Mouse (Mus musculus) embryonic facial prominence, embryonic 10.5 days (tissue): ENCODE measurements around the gene Gas1. TPM values are rescaled to one million over a fixed set of nuclear protein-coding genes. Genes with fewer than 3 reads are reported as not detected.

Experiments used
- DNase-seq: peaks from one replicate; pipeline ENCODE4 v3.0.0-alpha.2; 2017; ENCODE audit warnings: low spot score
- H3K27ac ChIP-seq: fragments of 300-500 bp; sonication (generic); replicated peaks from 2 replicates; pipeline ENCODE4 v1.5.1; 2016; ENCODE audit warnings: mild to moderate bottlenecking
- H3K27me3 ChIP-seq: fragments of 300-500 bp; sonication (generic); replicated peaks from 2 replicates; pipeline ENCODE4 v1.6.1; 2016; ENCODE audit warnings: low read depth, mild to moderate bottlenecking; ENCODE audit not compliant: poor library complexity, severe bottlenecking
- H3K36me3 ChIP-seq: fragments of 300-500 bp; sonication (generic); replicated peaks from 2 replicates; pipeline ENCODE4 v1.6.1; 2016; ENCODE audit warnings: mild to moderate bottlenecking, moderate library complexity
- H3K4me1 ChIP-seq: fragments of 300-500 bp; sonication (generic); 2 replicates; pipeline ENCODE4 v1.6.1; 2016
- H3K4me3 ChIP-seq: fragments of 300-500 bp; sonication (generic); 2 replicates; pipeline ENCODE4 v1.5.1; 2016; ENCODE audit warnings: mild to moderate bottlenecking, moderate library complexity
- H3K9me3 ChIP-seq: fragments of 300-500 bp; sonication (generic); 2 replicates; pipeline ENCODE4 v1.6.1; 2016; ENCODE audit warnings: mild to moderate bottlenecking
- WGBS: fragments of 180-500 bp; shearing (Covaris S2); methylation state at CpG from one replicate; pipeline ENCODE4 v1.1.7; 2016; 5-methylcytosine and 5-hydroxymethylcytosine counted together
- polyA plus RNA-seq: library from polyadenylated mRNA; unstranded; fragments of >200 nt; fragmentation: Nextera tagmentation; extraction: Ambion mirVana; gene quantifications from 2 replicates; pipeline ENCODE4 v1.2.1, GENCODE M21; 2016

Gene Gas1
- polyA plus RNA-seq, 1 experiment from 2014 or later, result 77.9 TPM

DNA sequence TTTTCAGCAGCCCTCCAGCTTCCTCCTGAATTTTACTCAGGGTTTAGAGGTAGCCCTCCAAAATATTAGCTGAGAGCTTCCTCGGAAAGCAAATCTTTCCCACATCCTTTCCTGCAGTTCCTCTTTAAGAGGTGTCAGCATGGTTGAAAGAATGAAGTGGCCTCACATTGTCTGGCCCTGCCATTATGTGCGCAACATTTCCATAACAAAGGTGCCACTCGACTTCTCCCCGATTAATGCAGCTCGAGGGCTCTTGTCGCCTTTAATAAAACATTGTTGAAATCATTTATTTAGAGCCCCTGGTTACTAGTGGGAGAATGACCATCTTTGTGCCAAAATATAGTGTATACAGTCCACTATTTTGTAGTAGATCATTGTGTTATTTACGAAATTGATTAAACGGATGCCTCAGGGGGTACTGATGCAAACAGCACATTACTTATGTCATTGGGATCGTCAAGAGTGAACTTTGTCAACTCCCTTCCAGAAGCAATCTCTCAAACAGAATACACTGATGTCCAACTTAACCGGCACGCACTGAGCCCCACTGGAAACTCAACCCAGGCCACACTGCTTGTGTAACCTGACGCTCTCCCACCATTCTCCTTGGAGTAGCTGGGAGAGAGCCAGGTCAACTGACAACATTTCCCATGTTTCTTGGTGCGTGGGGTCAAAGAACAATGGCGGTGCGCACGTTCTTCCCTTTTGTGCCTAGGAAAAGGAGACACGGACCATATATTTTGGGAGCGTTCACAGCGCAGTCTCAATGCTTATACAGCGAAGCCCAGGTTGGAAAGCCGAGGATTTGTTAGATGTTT lies 6.1 kb downstream of the Gas1 start:
- H3K27ac ChIP-seq, result peak overlapping the region; percentile 5
- H3K36me3 ChIP-seq, result peaks cover 11% of the 10 kb centered on the region
- DNase-seq, result no peak
- WGBS, result 56% methylated on average over 21 of the region's 21 CpGs
- H3K9me3 ChIP-seq, result no peaks in the 10 kb centered on the region
- no peak overlapping the region for H3K4me3 ChIP-seq
- H3K4me1 ChIP-seq, result peaks cover 38% of the 10 kb centered on the region
- H3K27me3 ChIP-seq, result peaks cover 54% of the 10 kb centered on the region

DNA sequence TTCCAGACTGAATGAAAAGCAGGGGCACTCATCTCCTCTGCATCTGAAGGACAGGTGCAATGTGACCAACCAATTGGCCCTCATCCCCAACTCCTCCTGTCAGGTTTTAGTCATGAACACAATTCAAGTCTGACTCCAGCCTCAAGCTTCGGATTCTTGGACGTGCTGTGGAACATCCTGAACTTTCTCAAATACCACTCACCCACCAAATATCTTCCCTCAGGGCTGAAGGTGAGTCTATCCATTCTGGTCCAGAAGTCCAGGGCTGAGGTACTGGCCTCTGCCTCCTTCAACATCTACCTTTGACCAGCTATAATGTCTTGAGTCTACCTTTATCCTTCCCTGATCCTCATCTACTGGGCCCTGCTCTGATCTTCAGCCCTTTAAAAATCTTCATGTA lies 8.1 kb downstream of the Gas1 start:
- H3K4me3 ChIP-seq, result no peak overlapping the region
- H3K9me3 ChIP-seq, result no peaks in the 10 kb centered on the region
- DNase-seq, result no peak
- WGBS, result 93% methylated on average over 2 of the region's 2 CpGs
- peaks cover 34% of the 10 kb centered on the region for H3K4me1 ChIP-seq
- H3K27me3 ChIP-seq, result peaks cover 64% of the 10 kb centered on the region
- H3K36me3 ChIP-seq, result no peaks in the 10 kb centered on the region
- H3K27ac ChIP-seq, result no peak overlapping the region

DNA sequence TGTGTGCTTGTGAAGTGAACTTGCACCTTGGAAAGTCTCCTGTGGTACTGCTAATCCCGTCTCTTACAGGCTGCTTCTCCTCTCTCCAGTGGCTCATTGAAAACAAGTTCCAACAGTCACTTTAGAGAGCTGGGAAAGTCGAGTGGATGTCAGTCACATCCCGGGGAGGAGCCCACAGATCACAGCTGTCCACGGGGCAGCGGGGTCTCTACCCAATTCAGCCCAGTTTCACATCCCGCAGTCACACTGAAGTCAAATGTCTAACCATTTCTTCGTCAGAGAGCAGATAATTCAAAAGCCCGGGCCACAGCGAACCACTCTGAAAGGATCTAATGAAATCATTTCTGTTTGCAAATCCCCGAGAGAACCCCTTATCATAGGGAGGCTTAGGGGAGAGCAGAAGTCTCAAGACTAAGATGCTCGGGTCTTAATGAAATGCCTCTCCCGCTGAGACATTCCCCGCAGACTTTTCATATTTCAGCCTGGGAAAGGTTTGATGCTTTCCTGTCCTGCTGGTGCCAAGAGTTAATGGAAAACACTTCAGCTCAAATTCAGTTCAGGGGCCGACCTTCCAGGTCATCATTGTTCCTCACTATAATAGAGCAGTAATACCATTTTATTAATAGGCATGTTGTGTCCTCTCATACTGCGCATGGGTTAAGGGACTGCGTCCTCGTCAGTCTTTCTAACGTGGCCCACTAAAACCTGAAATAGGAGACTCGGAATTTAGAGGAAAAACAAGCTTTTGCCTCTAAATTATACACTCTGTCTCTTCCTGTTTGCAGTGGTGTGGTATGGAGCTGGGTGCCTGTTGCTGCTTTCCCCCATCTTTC lies 20.7 kb downstream of the Gas1 start:
- H3K27me3 ChIP-seq, result peaks cover 10% of the 10 kb centered on the region; the same call in 1 of the 2 replicates
- peak; percentile 23 for DNase-seq
- 0 out of 2 replicates have a peak, but pooled peaks cover 5% of the 10 kb centered on the region for H3K36me3 ChIP-seq
- peaks cover 16% of the 10 kb centered on the region for H3K9me3 ChIP-seq
- peaks cover 20% of the 10 kb centered on the region for H3K4me1 ChIP-seq
- H3K4me3 ChIP-seq, result peak overlapping the region; percentile 26
- peak overlapping the region; percentile 70 for H3K27ac ChIP-seq
- WGBS, result 25% methylated on average over 19 of the region's 19 CpGs

GRCm38 (mm10) chr13:60154170-60154569 lies 23.0 kb downstream of the Gas1 start:
- Histone ChIP-seq H3K9me3 (peaks cover 22% of the 10 kb centered on the region), H3K4me3 (no peak overlapping the region), H3K36me3 (0 out of 2 replicates have a peak, but pooled peaks cover 5% of the 10 kb centered on the region), H3K27ac (no peak overlapping the region), H3K4me1 (peaks cover 20% of the 10 kb centered on the region), H3K27me3 (peaks cover 21% of the 10 kb centered on the region)
- WGBS, result 90% methylated on average over 3 of the region's 3 CpGs
- DNase-seq, result no peak

- DNase-seq, result no peak
- Histone ChIP-seq H3K4me3 (no peak overlapping the region), H3K27ac (peak overlapping the region; percentile 92), H3K36me3 (0 out of 2 replicates have a peak, but pooled peaks cover 2% of the 10 kb centered on the region), H3K4me1 (peaks cover 47% of the 10 kb centered on the region), H3K27me3 (peaks cover 42% of the 10 kb centered on the region), H3K9me3 (peaks cover 15% of the 10 kb centered on the region)
- 70% methylated on average over 3 of the region's 3 CpGs for WGBS
Observed at GRCm38 (mm10) chr13:60148235-60148634, 28.9 kb downstream of the Gas1 start.

DNA sequence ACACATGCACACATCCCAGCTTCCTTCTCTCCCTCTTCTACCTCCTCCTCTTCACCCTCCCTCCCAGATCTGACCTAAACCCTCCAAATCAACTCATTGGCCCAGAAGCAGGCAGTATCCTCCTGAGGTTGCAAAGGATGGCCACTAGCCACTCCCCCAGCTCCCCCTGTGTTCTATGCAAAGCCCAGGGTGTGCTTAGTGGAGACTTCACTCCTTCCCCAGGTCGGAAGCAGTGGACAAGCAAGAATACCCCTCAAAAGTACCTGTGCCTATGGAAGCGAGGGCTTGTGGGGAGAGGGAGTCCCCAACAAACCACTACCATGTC lies 29.3 kb downstream of the Gas1 start:
- 35% methylated on average over 2 of the region's 2 CpGs for WGBS
- H3K9me3 ChIP-seq, result peaks cover 11% of the 10 kb centered on the region
- H3K4me1 ChIP-seq, result peaks cover 49% of the 10 kb centered on the region
- no peak for DNase-seq
- peak overlapping the region; percentile 52 for H3K4me3 ChIP-seq
- peaks cover 45% of the 10 kb centered on the region for H3K27me3 ChIP-seq
- peak overlapping the region; percentile 92 for H3K27ac ChIP-seq
- no peaks in the 10 kb centered on the region for H3K36me3 ChIP-seq

- peak overlapping the region; percentile 92 for H3K27ac ChIP-seq
- no peaks in the 10 kb centered on the region for H3K36me3 ChIP-seq
- 1% methylated on average over 21 of the region's 21 CpGs for WGBS
- peaks cover 11% of the 10 kb centered on the region for H3K9me3 ChIP-seq
- peaks cover 47% of the 10 kb centered on the region for H3K27me3 ChIP-seq
- H3K4me1 ChIP-seq, result peaks cover 55% of the 10 kb centered on the region
- DNase-seq, result peak; percentile 74
- H3K4me3 ChIP-seq, result peak overlapping the region; percentile 52
Observed at GRCm38 (mm10) chr13:60146994-60147856, 29.9 kb downstream of the Gas1 start.

DNA sequence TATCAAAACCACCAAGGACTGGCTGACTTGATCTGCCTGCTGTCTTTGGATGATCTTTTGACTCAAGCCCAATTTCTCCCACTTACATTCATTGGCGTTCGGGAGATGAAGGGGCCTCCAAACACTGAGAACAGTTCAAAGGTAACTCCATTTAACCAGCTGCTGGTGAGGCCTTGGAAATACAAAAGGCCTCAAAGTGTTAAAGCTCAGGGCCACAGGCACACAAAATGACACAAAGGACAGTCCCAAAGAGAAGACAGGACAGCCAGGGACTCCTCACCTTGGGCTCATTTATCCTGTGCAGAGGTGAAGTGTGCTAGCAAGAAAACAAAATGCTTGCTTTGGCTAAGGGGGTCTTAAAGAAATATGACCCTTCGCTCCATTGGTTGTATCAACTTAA lies 30.9 kb downstream of the Gas1 start:
- peaks cover 60% of the 10 kb centered on the region for H3K4me1 ChIP-seq

DNA sequence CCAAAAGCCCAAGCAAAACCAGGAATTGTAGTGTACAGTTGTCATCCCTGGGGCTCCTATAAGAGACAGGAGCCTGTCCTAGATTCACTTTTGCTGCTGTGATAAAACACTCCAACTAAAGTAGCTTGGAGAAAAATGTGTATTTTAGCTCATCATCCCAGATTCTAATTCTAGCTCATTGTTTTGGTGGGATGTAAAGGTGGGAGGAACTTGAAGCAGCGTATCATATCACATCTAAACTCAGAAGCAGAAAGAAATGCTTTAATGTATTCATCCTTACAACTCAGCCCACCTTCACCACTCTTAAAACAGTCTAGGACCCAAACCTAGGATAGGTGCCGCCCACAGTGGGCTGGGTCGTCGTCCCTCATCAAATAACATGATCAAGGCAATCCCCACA lies 40.2 kb downstream of the Gas1 start:
- Histone ChIP-seq H3K36me3 (no peaks in the 10 kb centered on the region), H3K9me3 (no peaks in the 10 kb centered on the region), H3K4me3 (no peak overlapping the region), H3K27me3 (peaks cover 23% of the 10 kb centered on the region; the same call in 1 of the 2 replicates), H3K27ac (no peak overlapping the region), H3K4me1 (peaks cover 28% of the 10 kb centered on the region)
- WGBS, result 89% methylated on average over 4 of the region's 4 CpGs
- no peak for DNase-seq

More for the DNA sequence above, 30.9 kb downstream of the Gas1 start:
- Histone ChIP-seq H3K4me3 (no peak overlapping the region), H3K36me3 (no peaks in the 10 kb centered on the region), H3K27me3 (peaks cover 47% of the 10 kb centered on the region), H3K9me3 (peaks cover 4% of the 10 kb centered on the region; the same call in 1 of the 2 replicates), H3K27ac (peak overlapping the region; percentile 92; the same call in 1 of the 2 replicates)
- no peak for DNase-seq
- WGBS, result 45% methylated on average over 3 of the region's 3 CpGs

DNA sequence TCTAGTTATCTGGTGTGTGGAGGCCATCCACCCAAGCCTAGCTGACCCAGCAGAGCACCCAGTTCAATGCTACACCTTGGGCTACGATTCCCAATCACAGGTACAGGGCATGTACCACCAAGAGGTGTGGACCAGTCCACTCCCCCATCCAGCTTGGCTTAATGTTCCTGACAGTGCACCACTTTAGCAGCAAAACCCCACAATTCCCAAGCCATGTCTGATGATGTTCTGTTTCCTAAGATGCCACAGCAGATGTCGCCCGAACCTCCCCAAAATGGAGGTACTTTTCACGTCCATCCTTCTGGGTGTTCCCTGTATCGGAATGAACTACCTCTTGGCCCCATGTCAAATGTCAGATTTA lies 42.7 kb downstream of the Gas1 start:
- H3K27me3 ChIP-seq, result peaks cover 27% of the 10 kb centered on the region
- H3K9me3 ChIP-seq, result no peaks in the 10 kb centered on the region
- no peaks in the 10 kb centered on the region for H3K36me3 ChIP-seq
- no peak overlapping the region for H3K27ac ChIP-seq
- no peak overlapping the region for H3K4me3 ChIP-seq
- DNase-seq, result no peak
- 91% methylated on average over 5 of the region's 5 CpGs for WGBS
- H3K4me1 ChIP-seq, result peaks cover 32% of the 10 kb centered on the region

GRCm38 (mm10) chr13:60133716-60134438 lies 43.3 kb downstream of the Gas1 start:
- peaks cover 26% of the 10 kb centered on the region for H3K27me3 ChIP-seq
- no peak overlapping the region; the same call in 1 of the 2 replicates for H3K27ac ChIP-seq
- H3K36me3 ChIP-seq, result no peaks in the 10 kb centered on the region
- 40% methylated on average over 10 of the region's 10 CpGs for WGBS
- H3K4me3 ChIP-seq, result no peak overlapping the region
- H3K9me3 ChIP-seq, result no peaks in the 10 kb centered on the region
- H3K4me1 ChIP-seq, result peaks cover 34% of the 10 kb centered on the region
- no peak for DNase-seq
